Mouse (Mus musculus): ENCODE results near the gene Fars2. TPM values are rescaled to one million over a fixed set of nuclear protein-coding genes. Genes with fewer than 3 reads are reported as not detected.

Gene Fars2
- polyA plus RNA-seq, 1 experiment from 2014 or later: 43.7 TPM

GRCm38 (mm10) chr13:36562447-36563441, 445.5 kb downstream of the Fars2 start:
- DNase-seq (ENCODE audit: low spot score): no peak

DNA sequence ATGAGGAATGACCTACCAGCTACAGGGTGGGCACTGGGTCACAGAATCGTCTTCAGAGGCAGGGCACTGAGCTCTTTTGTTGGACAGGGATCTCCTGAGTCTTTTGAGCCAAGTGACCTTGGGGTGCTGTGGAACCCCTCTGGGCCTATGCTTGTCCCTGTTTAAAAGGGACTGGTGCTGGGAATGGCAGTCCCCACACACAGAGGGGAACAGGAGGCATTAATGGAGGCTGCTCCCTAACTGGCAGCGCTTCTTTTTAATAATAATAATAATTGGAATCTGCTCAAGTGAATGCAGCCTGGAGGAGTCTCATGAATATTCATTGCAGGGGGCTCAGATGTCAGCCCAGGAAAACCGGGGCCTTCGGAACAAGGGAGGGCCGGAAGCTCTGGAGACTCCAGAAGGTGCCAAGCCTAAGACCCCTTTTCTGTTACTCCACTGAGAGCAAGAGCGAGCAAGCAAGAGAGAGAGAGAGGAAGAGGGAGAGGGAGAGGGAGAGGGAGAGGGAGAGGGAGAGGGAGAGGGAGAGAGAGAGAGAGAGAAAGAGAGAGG, 447.6 kb downstream of the Fars2 start:
- DNase-seq (ENCODE audit: low spot score): no peak

GRCm38 (mm10) chr13:36576781-36577180, 459.6 kb downstream of the Fars2 start:
- no peak for DNase-seq (ENCODE audit: low spot score)

- DNase-seq (ENCODE audit: low spot score): no peak
Observed at GRCm38 (mm10) chr13:36577916-36578568, 460.8 kb downstream of the Fars2 start.

DNA sequence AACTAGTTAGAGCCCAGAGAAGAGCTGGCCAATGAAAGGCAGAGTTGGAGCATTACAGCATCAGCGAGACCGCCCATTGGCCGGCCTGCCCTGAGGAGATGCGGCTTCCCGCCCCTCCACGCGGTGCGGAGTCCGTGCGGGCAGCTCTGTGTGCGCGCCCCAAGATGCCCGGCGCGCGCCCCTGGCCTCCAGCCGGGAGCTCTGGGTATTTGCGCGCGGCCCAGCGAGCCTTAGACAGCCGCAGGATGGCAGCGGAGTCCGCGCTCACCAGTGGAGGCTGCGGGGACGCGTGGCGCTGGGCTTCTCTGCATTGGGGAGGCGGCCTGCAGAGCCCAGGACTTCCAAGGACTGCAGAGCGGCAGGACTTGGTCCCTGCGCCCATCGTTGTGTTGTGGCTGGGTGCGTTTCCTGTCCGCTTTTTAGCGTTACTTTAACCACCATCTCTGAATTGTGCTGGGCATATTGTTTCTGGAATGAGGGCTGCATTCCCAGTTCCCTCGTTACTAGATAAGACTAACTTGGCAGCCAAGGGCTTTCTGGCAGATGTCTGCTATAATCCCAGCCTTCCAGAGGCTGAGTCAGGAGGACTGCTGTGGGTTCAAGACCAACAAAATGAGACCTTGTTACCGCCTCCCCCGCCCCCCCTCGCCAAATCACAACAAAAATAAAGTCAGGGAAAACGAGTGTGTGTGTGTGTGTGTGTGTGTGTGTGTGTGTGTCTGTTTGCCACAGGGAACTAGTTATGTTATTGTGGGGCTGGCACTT, 461.5 kb downstream of the Fars2 start:
- peak; percentile 9 for DNase-seq (ENCODE audit: low spot score)

DNA sequence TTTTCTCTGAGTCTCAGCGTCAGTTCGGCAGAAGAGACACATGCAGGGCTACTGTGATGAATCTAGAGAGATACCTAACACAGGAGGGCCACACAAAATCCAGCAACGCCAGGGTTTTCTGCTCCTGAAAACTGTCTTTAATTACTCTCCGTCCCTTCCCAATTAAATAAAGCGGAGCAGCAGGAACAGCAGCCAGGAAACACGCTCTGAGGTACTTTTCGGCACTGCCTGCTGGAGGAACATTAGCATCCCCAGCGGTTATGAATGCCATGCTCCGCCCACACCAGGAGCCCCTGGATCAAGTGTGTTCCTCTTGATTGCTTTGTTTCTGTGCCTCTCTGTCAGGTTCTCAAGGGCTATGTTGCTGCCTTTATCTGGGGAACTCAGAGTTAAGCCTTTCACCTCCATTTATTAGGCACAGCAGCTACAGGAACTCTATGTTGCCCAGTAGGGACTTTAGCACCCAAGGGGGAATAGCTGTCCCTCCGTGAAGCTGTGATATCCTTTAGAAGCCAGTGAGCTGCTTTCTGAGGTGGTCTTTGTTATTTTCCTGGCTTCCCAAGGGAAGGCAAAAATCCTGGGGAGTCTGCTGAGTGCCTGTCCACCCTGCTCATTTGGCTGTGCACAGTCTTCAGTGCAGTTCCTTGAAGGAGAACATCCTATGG, 465.3 kb downstream of the Fars2 start:
- DNase-seq (ENCODE audit: low spot score): no peak

GRCm38 (mm10) chr13:36583481-36584151, 466.4 kb downstream of the Fars2 start:
- DNase-seq (ENCODE audit: low spot score): no peak

DNA sequence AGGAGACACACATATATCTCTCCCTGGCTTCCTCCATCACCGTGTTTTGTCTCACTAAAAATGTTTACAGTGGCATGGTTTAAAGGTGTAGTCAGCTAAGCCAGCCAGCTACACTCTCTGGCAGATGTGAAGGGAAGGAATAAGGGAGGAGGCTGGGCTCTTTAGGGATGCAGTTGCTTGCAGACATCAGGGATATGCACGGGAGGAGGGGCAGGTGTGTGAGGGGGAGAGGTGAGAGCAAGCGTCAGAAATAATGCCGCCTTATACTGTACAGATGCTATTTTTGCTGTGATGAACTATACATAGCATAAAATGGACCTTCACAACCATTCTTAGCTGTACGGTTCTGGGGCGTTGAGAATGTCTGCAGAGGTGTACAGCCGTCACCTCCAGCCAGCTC, 467.0 kb downstream of the Fars2 start:
- DNase-seq (ENCODE audit: low spot score): no peak

DNA sequence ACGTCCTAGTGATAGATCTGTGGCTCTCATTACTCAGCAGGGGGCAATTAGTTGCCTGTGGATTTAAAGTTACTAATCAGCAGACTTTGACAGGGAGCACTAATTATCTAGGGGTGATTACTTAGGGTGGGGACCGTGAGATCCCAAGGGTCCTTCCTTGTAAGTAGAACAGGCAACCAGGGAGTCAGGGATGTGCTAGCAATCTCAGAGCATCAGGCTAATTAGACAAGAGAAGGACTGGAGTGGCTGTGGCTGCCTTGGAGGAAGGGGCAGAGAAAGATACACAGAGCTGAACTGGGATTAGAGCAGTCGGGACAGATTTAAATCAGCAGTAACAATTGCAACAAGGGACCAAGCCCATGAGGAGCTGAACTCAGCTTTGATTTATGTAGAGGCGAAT, 471.9 kb downstream of the Fars2 start:
- DNase-seq (ENCODE audit: low spot score): no peak

- DNase-seq (ENCODE audit: low spot score): no peak
Observed at GRCm38 (mm10) chr13:36592291-36592690, 475.1 kb downstream of the Fars2 start.

DNA sequence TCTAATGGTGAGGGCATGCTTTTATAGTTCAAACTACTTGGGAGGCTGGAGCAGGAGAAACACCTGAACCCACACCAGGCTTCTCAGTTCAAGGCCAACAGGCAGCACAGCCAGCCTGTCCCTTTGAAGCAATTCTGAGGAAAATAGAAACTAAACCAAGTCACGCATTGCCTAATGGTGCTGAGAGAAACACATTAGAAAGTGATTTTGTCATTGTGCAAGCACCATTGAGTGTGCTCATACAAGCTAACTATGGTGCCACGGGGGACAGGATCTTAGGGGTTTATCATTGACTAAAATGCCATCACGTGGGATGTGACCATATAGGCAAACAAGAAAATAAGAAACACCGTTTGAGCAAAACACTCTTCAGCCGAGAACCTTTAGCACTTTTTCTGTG, 489.5 kb downstream of the Fars2 start:
- no peak for DNase-seq (ENCODE audit: low spot score)

DNA sequence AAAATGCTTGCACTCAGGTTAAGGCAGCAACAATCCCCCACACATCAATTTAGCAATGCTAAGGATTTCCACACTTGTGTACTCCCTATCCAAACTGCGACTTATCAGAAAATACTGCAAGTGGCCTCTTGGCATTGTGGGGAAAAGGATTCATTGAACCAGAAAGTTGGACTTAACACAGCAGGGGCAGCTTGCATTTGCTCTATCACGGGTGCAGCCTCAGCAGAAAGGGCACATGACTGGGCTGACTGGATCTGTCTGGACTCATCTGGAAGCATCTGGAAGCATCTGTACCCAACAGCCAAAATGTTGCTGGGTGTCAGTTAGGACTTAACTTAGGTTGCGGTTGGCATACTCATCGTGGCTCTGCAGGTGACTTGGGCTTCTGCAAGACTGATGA, 490.7 kb downstream of the Fars2 start:
- DNase-seq (ENCODE audit: low spot score): no peak

DNA sequence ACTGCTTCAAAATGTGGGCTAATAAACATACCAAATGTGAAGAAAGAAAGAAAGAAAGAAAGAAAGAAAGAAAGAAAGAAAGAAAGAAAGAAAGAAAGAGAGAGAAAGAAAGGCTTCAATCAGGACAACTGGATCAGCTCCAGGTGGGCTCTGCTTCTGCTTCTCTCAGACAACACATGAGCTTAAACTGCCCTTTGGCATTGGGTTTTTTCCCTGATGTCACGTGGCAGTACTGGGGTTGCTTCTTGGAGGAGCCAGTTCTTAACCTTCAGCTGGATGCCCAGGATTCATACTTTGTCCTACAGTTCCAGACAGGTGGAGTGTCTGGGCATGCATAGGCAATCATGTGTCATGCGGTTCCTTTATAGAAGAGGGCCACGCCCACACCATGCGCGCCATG, 493.2 kb downstream of the Fars2 start:
- DNase-seq (ENCODE audit: low spot score): no peak

DNA sequence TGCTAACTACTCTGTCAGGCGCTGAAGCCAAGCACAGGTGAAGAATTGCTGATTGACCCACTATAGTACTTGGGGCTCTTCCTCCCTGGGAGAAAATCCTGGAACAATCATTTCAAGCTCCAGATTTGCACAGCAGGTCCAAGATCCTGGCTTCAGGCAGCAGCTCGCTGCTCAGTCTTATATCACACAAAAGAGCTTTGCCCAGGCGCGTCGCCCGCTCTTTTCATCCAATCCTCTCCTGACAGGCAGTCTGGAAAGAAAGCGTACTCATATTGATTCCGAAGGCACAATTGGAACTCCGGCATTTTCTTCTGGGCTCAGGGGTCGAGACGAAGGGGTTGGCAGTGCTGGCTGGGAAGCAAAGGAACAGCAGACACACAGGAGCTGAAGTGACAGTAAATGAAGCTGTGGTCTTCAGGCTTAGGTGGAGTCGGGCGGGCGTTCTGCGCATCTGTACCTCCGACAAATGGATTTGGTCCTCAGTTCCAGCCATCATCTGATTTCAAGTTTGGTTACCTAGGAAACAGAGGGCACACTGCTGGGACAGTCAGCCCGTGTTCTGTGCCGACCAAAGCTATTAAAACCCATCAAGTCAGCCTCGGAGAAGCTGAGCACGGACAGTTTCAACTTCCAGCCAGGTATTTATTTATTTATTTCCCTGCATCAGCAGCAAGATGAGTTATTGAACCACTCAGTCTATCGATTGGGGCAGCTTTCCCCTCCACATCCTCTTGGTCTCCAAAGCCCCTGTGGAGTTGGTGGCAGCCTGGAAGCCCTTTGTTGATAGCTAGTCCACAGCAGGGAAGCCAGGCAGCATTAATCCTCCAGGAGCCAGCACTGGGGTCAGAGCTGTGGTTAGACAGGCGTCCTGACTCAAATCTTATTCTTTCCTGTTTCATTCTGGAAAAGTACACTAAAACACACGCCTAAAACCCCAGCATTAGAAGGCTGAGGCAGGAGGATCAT, 495.9 kb downstream of the Fars2 start:
- no peak for DNase-seq (ENCODE audit: low spot score)

DNA sequence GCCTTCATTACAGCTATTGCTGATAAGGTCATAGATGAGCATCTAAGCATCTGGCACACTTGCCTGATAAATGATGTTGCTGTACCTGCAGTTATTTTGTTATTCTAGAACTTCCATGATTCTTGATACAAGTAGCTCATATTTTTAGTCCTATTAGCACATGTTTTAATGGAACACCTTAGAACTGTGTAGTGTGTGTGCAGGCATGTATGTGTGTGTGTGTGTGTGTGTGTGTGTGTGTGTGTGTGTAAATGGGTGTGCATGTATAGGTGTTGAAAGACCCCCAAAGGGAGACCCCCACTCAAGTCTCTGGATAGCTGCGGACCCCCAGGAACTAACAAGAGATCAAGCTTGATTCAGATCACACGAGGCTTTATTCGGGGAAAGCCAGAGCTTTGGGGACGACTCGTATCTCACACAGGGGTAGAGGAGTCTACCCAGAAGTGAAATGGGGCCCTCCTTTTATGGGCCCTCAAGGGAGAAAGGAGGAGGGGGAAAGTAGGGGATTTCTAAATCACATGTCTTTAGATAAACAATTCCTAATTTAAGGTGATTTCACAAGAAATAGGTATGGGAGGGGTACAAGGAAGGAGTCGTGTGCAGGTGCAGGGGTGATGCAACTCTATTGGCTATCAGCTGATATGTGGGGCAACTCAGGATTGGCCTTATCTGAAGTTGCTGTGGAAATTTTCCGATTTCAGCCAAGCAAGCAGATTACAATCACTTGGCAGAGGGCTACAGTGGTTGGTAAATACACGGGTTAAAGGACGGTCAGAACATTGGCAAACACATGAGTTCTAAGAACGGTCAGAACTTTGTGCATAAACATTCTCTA, 503.5 kb downstream of the Fars2 start:
- no peak for DNase-seq (ENCODE audit: low spot score)

DNA sequence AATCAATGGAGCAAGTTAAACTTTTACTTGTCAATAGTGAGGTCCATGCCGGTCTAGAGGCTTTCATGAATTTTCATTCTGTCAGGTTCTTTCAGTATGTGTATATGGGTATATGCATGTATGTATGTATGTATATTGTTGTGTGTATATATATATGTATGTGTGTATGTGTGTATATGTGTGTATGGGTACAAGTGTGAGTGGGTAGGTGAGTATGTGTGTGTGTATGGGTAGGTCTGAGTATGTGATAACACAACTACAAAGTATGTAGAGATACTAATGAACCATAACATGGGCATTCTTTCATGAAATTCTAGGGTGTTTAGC, 504.1 kb downstream of the Fars2 start:
- no peak for DNase-seq (ENCODE audit: low spot score)

GRCm38 (mm10) chr13:36623556-36623955, 506.3 kb downstream of the Fars2 start:
- DNase-seq (ENCODE audit: low spot score): no peak

DNA sequence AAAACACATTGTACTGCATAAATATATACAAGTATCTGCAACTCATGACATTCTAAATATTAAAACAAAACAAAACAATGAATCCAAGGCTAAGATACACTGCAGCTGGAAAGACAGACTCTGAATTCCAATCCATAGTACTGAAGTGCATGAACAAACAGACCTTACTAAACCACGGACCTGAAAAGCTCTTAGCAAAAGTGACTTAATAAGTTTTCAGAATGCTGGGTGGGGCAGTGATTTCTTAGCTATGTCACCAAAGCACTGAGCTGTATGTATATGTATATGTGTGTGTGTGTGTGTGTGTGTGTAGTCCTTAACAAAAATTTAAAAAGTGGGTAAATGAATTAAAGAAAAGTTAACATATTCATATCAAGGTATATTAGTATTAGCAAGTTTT, 511.9 kb downstream of the Fars2 start:
- DNase-seq (ENCODE audit: low spot score): no peak

All from thymus, postnatal 0 days (tissue).